Mouse (Mus musculus) embryonic facial prominence, embryonic 15.5 days (tissue): ENCODE data around the gene Ror1. TPM values are rescaled to one million over a fixed set of nuclear protein-coding genes. Genes with fewer than 3 reads are reported as not detected.

Experiments
- ATAC-seq: fragments of 200-750 bp; cut with Nextera tagmentation; 2 replicates; pipeline ENCODE4 v1.8.0; 2017; ENCODE audit warnings: low read depth, moderate TSS enrichment; ENCODE audit not compliant: insufficient number of reproducible peaks, low FRiP score, low TSS enrichment
- H3K27ac ChIP-seq: fragments of 300-500 bp; sonication (generic); replicated peaks from 2 replicates; pipeline ENCODE4 v1.5.1; 2015; ENCODE audit warnings: mild to moderate bottlenecking, inconsistent platforms
- H3K27me3 ChIP-seq: fragments of 300-500 bp; sonication (generic); 2 replicates; pipeline ENCODE4 v1.6.1; 2015; ENCODE audit warnings: inconsistent platforms
- H3K36me3 ChIP-seq: fragments of 300-500 bp; sonication (generic); 2 replicates; pipeline ENCODE4 v1.6.1; 2015; ENCODE audit warnings: mild to moderate bottlenecking, inconsistent platforms
- H3K4me1 ChIP-seq: fragments of 300-500 bp; sonication (generic); 2 replicates; pipeline ENCODE4 v1.6.1; 2015; ENCODE audit warnings: inconsistent platforms
- H3K4me2 ChIP-seq: fragments of 300-500 bp; sonication (generic); replicated peaks from 2 replicates; pipeline ENCODE4 v1.6.1; 2015; ENCODE audit warnings: mild to moderate bottlenecking, inconsistent platforms
- H3K4me3 ChIP-seq: fragments of 300-500 bp; sonication (generic); replicated peaks from 2 replicates; pipeline ENCODE4 v1.5.1; 2015; ENCODE audit warnings: mild to moderate bottlenecking, inconsistent platforms
- H3K9ac ChIP-seq: fragments of 300-500 bp; sonication (generic); 2 replicates; pipeline ENCODE4 v1.6.1; 2015; ENCODE audit warnings: inconsistent platforms
- H3K9me3 ChIP-seq: fragments of 300-500 bp; sonication (generic); replicated peaks from 2 replicates; pipeline ENCODE4 v1.6.1; 2016; ENCODE audit warnings: inconsistent platforms
- WGBS: fragments of 180-500 bp; shearing (Covaris S2); methylation state at CpG from one replicate; pipeline ENCODE4 v1.1.7; 2015; 5-methylcytosine and 5-hydroxymethylcytosine counted together
- polyA plus RNA-seq: library from polyadenylated mRNA; unstranded; fragments of >200 nt; fragmentation: Nextera tagmentation; extraction: Ambion mirVana; gene quantifications from 2 replicates; pipeline ENCODE4 v1.2.1, GENCODE M21; 2015

Ror1 gene
- polyA plus RNA-seq, 1 experiment from 2014 or later: 11.7 TPM

GRCm38 (mm10) chr4:100216587-100216986 is 121.0 kb downstream of the Ror1 start:
- no peaks in the 10 kb centered on the region for H3K9me3 ChIP-seq
- H3K4me2 ChIP-seq: no peak overlapping the region
- H3K27ac ChIP-seq: no peak overlapping the region
- H3K36me3 ChIP-seq: no peaks in the 10 kb centered on the region
- H3K4me3 ChIP-seq: no peak overlapping the region
- 61% methylated on average over 3 of the region's 3 CpGs for WGBS
- ATAC-seq: no peak
- no peak overlapping the region for H3K9ac ChIP-seq
- no peaks in the 10 kb centered on the region for H3K27me3 ChIP-seq
- H3K4me1 ChIP-seq: no peaks in the 10 kb centered on the region

GRCm38 (mm10) chr4:100219026-100219425 is 123.4 kb downstream of the Ror1 start:
- Histone ChIP-seq H3K4me1 (peaks cover 11% of the 10 kb centered on the region), H3K36me3 (no peaks in the 10 kb centered on the region), H3K27me3 (no peaks in the 10 kb centered on the region), H3K9ac (no peak overlapping the region), H3K4me2 (no peak overlapping the region), H3K4me3 (no peak overlapping the region), H3K9me3 (no peaks in the 10 kb centered on the region), H3K27ac (no peak overlapping the region)
- no peak for ATAC-seq
- WGBS: 64% methylated on average over 4 of the region's 4 CpGs

DNA sequence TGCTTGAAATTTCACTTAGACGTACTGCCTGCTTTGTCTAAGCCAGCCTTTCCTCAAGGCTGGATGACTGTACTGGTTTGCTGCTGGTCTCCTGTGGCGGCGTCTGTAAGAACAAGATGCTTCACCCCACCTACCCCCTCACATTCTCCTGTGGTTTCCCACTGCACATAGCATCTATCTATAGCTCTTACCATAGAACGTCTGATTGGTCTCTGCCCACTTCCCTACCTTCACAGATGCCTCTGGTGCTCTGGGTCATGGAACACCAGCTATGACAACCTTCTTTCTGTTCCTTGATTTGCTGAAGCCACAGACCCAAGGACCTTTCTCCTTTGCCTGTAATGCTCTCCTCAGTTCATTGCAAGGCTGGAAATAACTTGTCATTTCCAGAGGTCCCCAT is 124.0 kb downstream of the Ror1 start:
- Histone ChIP-seq H3K9ac (no peak overlapping the region), H3K27me3 (no peaks in the 10 kb centered on the region), H3K4me1 (peaks cover 11% of the 10 kb centered on the region), H3K9me3 (no peaks in the 10 kb centered on the region), H3K27ac (no peak overlapping the region), H3K36me3 (no peaks in the 10 kb centered on the region), H3K4me2 (no peak overlapping the region), H3K4me3 (no peak overlapping the region)
- WGBS: 77% methylated on average over 4 of the region's 4 CpGs
- ATAC-seq: no peak

- 55% methylated on average over 13 of the region's 13 CpGs for WGBS
- ATAC-seq: no peak
- Histone ChIP-seq H3K27ac (no peak overlapping the region), H3K4me3 (no peak overlapping the region), H3K27me3 (no peaks in the 10 kb centered on the region), H3K9ac (no peak overlapping the region), H3K4me1 (peaks cover 11% of the 10 kb centered on the region), H3K36me3 (no peaks in the 10 kb centered on the region), H3K4me2 (no peak overlapping the region), H3K9me3 (no peaks in the 10 kb centered on the region)
Measured at GRCm38 (mm10) chr4:100221978-100222737, 126.6 kb downstream of the Ror1 start.

- Histone ChIP-seq H3K4me1 (peaks cover 11% of the 10 kb centered on the region), H3K9ac (no peak overlapping the region), H3K27ac (no peak overlapping the region), H3K9me3 (no peaks in the 10 kb centered on the region), H3K4me3 (no peak overlapping the region), H3K4me2 (no peak overlapping the region), H3K27me3 (no peaks in the 10 kb centered on the region), H3K36me3 (no peaks in the 10 kb centered on the region)
- 62% methylated on average over 1 of the region's 1 CpGs for WGBS
- ATAC-seq: no peak
Measured at GRCm38 (mm10) chr4:100223532-100223931, 127.9 kb downstream of the Ror1 start.

- 87% methylated on average over 3 of the region's 3 CpGs for WGBS
Measured at GRCm38 (mm10) chr4:100223965-100224364, 128.4 kb downstream of the Ror1 start.

GRCm38 (mm10) chr4:100226619-100227018 is 131.0 kb downstream of the Ror1 start:
- Histone ChIP-seq H3K4me1 (peaks cover 11% of the 10 kb centered on the region), H3K36me3 (no peaks in the 10 kb centered on the region), H3K27ac (no peak overlapping the region), H3K9me3 (no peaks in the 10 kb centered on the region), H3K4me2 (no peak overlapping the region), H3K27me3 (no peaks in the 10 kb centered on the region), H3K9ac (no peak overlapping the region), H3K4me3 (no peak overlapping the region)
- WGBS: 67% methylated on average over 4 of the region's 4 CpGs
- ATAC-seq: no peak

More at GRCm38 (mm10) chr4:100223965-100224364, 128.4 kb downstream of the Ror1 start:
- no peaks in the 10 kb centered on the region for H3K9me3 ChIP-seq
- H3K4me3 ChIP-seq: no peak overlapping the region
- H3K27me3 ChIP-seq: no peaks in the 10 kb centered on the region
- no peaks in the 10 kb centered on the region for H3K36me3 ChIP-seq
- H3K4me1 ChIP-seq: peaks cover 11% of the 10 kb centered on the region
- no peak overlapping the region for H3K27ac ChIP-seq
- no peak for ATAC-seq
- no peak overlapping the region for H3K4me2 ChIP-seq
- no peak overlapping the region for H3K9ac ChIP-seq

DNA sequence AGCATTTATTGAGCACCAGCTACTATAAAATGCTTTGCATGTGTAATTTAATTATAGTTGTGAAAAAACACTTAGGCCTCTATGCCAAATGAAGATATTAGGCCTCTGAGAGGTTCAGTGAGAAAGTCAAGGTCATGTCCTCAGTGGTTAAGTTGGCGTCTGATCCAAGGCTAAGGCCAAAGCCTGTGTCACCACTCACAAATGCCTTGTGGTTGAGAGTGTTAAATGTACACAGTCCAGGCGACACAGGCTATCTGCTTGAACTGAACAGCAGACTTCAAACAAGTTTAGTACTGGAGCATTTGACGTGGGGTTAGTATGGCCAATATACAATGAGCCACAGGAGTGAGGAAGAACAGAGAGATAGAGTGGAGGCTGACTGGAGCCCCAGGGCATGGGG is 132.5 kb downstream of the Ror1 start:
- Histone ChIP-seq H3K4me1 (peaks cover 2% of the 10 kb centered on the region; the same call in 1 of the 2 replicates), H3K4me2 (no peak overlapping the region), H3K4me3 (no peak overlapping the region), H3K9me3 (no peaks in the 10 kb centered on the region), H3K27ac (no peak overlapping the region), H3K36me3 (no peaks in the 10 kb centered on the region), H3K27me3 (no peaks in the 10 kb centered on the region), H3K9ac (no peak overlapping the region)
- 86% methylated on average over 3 of the region's 3 CpGs for WGBS
- ATAC-seq: no peak

- Histone ChIP-seq H3K9me3 (no peaks in the 10 kb centered on the region), H3K4me1 (no peaks in the 10 kb centered on the region), H3K9ac (no peak overlapping the region), H3K27ac (no peak overlapping the region), H3K36me3 (no peaks in the 10 kb centered on the region), H3K4me2 (no peak overlapping the region), H3K4me3 (no peak overlapping the region), H3K27me3 (no peaks in the 10 kb centered on the region)
- 68% methylated on average over 5 of the region's 5 CpGs for WGBS
- no peak for ATAC-seq
Measured at GRCm38 (mm10) chr4:100230245-100230644, 134.7 kb downstream of the Ror1 start.

GRCm38 (mm10) chr4:100230963-100231362 is 135.4 kb downstream of the Ror1 start:
- H3K27ac ChIP-seq: no peak overlapping the region
- H3K36me3 ChIP-seq: no peaks in the 10 kb centered on the region
- H3K9ac ChIP-seq: no peak overlapping the region
- no peaks in the 10 kb centered on the region for H3K4me1 ChIP-seq
- ATAC-seq: no peak
- H3K4me2 ChIP-seq: no peak overlapping the region
- H3K4me3 ChIP-seq: no peak overlapping the region
- H3K27me3 ChIP-seq: no peaks in the 10 kb centered on the region
- 91% methylated on average over 2 of the region's 2 CpGs for WGBS
- no peaks in the 10 kb centered on the region for H3K9me3 ChIP-seq

- no peak overlapping the region for H3K9ac ChIP-seq
- H3K27ac ChIP-seq: no peak overlapping the region
- no peaks in the 10 kb centered on the region for H3K27me3 ChIP-seq
- 95% methylated on average over 3 of the region's 3 CpGs for WGBS
- no peak for ATAC-seq
- H3K9me3 ChIP-seq: no peaks in the 10 kb centered on the region
- no peak overlapping the region for H3K4me2 ChIP-seq
- H3K36me3 ChIP-seq: no peaks in the 10 kb centered on the region
- no peaks in the 10 kb centered on the region for H3K4me1 ChIP-seq
- no peak overlapping the region for H3K4me3 ChIP-seq
Measured at GRCm38 (mm10) chr4:100231906-100232305, 136.3 kb downstream of the Ror1 start.

GRCm38 (mm10) chr4:100232541-100232940 is 136.9 kb downstream of the Ror1 start:
- WGBS: 86% methylated on average over 7 of the region's 7 CpGs
- no peak overlapping the region for H3K9ac ChIP-seq
- no peak for ATAC-seq
- no peaks in the 10 kb centered on the region for H3K27me3 ChIP-seq
- no peaks in the 10 kb centered on the region for H3K4me1 ChIP-seq
- no peak overlapping the region for H3K4me3 ChIP-seq
- H3K27ac ChIP-seq: no peak overlapping the region
- no peaks in the 10 kb centered on the region for H3K36me3 ChIP-seq
- H3K4me2 ChIP-seq: no peak overlapping the region
- no peaks in the 10 kb centered on the region for H3K9me3 ChIP-seq
